Mouse (Mus musculus) erythroblast, embryonic 14.5 days (primary cell): Measurements from ENCODE around the gene Dalrd3.

Experiments used
- GATA1 ChIP-seq: IDR thresholded peaks from 2 replicates; pipeline ENCODE4 v1.6.1; 2012; ENCODE audit warnings: low read length, inconsistent platforms, mixed read lengths
- TAL1 ChIP-seq: IDR thresholded peaks from 3 replicates; pipeline ENCODE4 v1.6.1; 2012; ENCODE audit warnings: low read length, inconsistent platforms, mixed read lengths

DNA sequence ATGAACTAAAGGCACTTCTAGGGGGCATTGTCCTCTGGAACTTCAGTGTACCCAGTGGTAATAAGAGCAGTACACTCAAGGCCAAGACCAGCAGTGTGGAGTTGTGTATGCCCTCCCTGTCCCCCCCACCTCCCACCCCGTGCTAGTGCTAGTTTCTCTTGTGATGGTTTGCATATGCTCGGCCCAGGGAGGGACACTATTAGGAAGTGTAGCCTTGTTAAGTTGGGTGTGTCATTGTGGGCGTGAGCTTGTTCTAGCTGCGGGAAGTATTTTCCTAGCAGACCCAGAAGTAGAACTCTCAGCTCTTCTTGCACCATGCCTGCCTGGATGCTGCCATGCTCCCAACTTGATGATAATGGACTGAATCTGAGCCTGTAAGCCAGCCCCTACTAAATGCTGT, 32.3 kb downstream of the Dalrd3 start:
- TF ChIP-seq TAL1 (no peak), GATA1 (no peak)
